Mouse (Mus musculus) cerebellum, adult 2 months (tissue): ENCODE measurements around the gene Yipf4. TPM values are rescaled to one million over a fixed set of nuclear protein-coding genes. Genes with fewer than 3 reads are reported as not detected.

Experiments used
- DNase-seq, 2 experiments: peaks; one replicate each; pipeline ENCODE4 v3.0.0; 2021
- H3K27ac ChIP-seq: fragments of 200-500 bp; 2 replicates; pipeline ENCODE4 v1.5.1; 2012; ENCODE audit warnings: low read length, control low read depth, inconsistent platforms; ENCODE audit not compliant: insufficient read depth
- H3K27me3 ChIP-seq: fragments of 200-500 bp; 2 replicates; pipeline ENCODE4 v1.6.1; 2012; ENCODE audit warnings: inconsistent platforms, mild to moderate bottlenecking, low read length, moderate library complexity; ENCODE audit not compliant: control insufficient read depth, insufficient read depth
- H3K4me1 ChIP-seq: fragments of 200-500 bp; 2 replicates; pipeline ENCODE4 v1.6.1; 2011; ENCODE audit warnings: low read length; ENCODE audit not compliant: control insufficient read depth, insufficient read depth
- H3K4me3 ChIP-seq: fragments of 200-500 bp; replicated peaks from 2 replicates; pipeline ENCODE3; 2011; ENCODE audit warnings: mild to moderate bottlenecking, low read depth, low read length, control low read depth; ENCODE audit not compliant: insufficient read depth
- CTCF ChIP-seq: fragments of 200-500 bp; IDR thresholded peaks from 2 replicates; pipeline ENCODE4 v1.5.1; 2011; ENCODE audit warnings: low read depth, mild to moderate bottlenecking, control low read depth, low read length, moderate library complexity, borderline replicate concordance; ENCODE audit not compliant: insufficient read depth
- POLR2A ChIP-seq: fragments of 200-500 bp; IDR thresholded peaks from 2 replicates; pipeline ENCODE4 v1.6.1; 2011; ENCODE audit warnings: low read length, control low read depth, borderline replicate concordance; ENCODE audit not compliant: insufficient read depth
- WGBS: fragments of 180-500 bp; shearing (Covaris S2); methylation state at CpG from one replicate; pipeline ENCODE4 v1.1.7; 2018; 5-methylcytosine and 5-hydroxymethylcytosine counted together
- polyA plus RNA-seq: library from polyadenylated mRNA; depleted of rRNA; stranded (reverse); fragments of >200 nt; gene quantifications from 2 replicates; pipeline ENCODE4 v1.2.3, GENCODE M21; 2012

Gene Yipf4
- polyA plus RNA-seq, 1 experiment, result 52.0 TPM

- no peak overlapping the region for H3K4me3 ChIP-seq
- WGBS, result 69% methylated on average over 2 of the region's 2 CpGs
- H3K27me3 ChIP-seq, result no peaks in the 10 kb centered on the region; the same call in 1 of the 2 replicates
- H3K4me1 ChIP-seq, result no peaks in the 10 kb centered on the region
- TF ChIP-seq POLR2A, result no peak
- no peak for TF ChIP-seq CTCF
- no peak overlapping the region for H3K27ac ChIP-seq
- no peak for DNase-seq
Observed at GRCm38 (mm10) chr17:74507934-74508333, 18.6 kb downstream of the Yipf4 start.

- no peaks in the 10 kb centered on the region for H3K4me1 ChIP-seq
- no peaks in the 10 kb centered on the region; the same call in 1 of the 2 replicates for H3K27me3 ChIP-seq
- no peak overlapping the region for H3K27ac ChIP-seq
- TF ChIP-seq CTCF (no peak), POLR2A (no peak)
- H3K4me3 ChIP-seq, result no peak overlapping the region
- DNase-seq, result no peak
- WGBS, result 91% methylated on average over 3 of the region's 3 CpGs
Observed at GRCm38 (mm10) chr17:74508600-74508999, 19.3 kb downstream of the Yipf4 start.

- DNase-seq, result no peak
- H3K4me1 ChIP-seq, result no peaks in the 10 kb centered on the region
- H3K27ac ChIP-seq, result no peak overlapping the region
- H3K4me3 ChIP-seq, result no peak overlapping the region
- WGBS, result 83% methylated on average over 2 of the region's 2 CpGs
- TF ChIP-seq CTCF, result no peak
- TF ChIP-seq POLR2A, result no peak
- H3K27me3 ChIP-seq, result no peaks in the 10 kb centered on the region; the same call in 1 of the 2 replicates
Observed at GRCm38 (mm10) chr17:74512308-74512707, 23.0 kb downstream of the Yipf4 start.

GRCm38 (mm10) chr17:74522797-74523723 is 33.8 kb downstream of the Yipf4 start:
- DNase-seq, result no peak

GRCm38 (mm10) chr17:74526117-74526516 is 36.8 kb downstream of the Yipf4 start:
- H3K4me3 ChIP-seq, result no peak overlapping the region
- no peak overlapping the region for H3K27ac ChIP-seq
- H3K4me1 ChIP-seq, result peaks cover 8% of the 10 kb centered on the region; the same call in 1 of the 2 replicates
- no peaks in the 10 kb centered on the region for H3K27me3 ChIP-seq
- WGBS, result 75% methylated on average over 2 of the region's 2 CpGs
- TF ChIP-seq CTCF, result no peak
- no peak for TF ChIP-seq POLR2A
- no peak for DNase-seq

More at GRCm38 (mm10) chr17:74522797-74523723, 33.8 kb downstream of the Yipf4 start:
- WGBS, result 81% methylated on average over 8 of the region's 8 CpGs
- H3K4me1 ChIP-seq, result peaks cover 4% of the 10 kb centered on the region; the same call in 1 of the 2 replicates
- TF ChIP-seq POLR2A, result no peak
- TF ChIP-seq CTCF, result no peak
- no peaks in the 10 kb centered on the region for H3K27me3 ChIP-seq
- no peak overlapping the region for H3K27ac ChIP-seq
- H3K4me3 ChIP-seq, result no peak overlapping the region

- Histone ChIP-seq H3K4me3 (peak overlapping the region; percentile 64), H3K4me1 (peaks cover 8% of the 10 kb centered on the region; the same call in 1 of the 2 replicates), H3K27ac (no peak overlapping the region; the same call in 1 of the 2 replicates), H3K27me3 (no peaks in the 10 kb centered on the region)
- TF ChIP-seq POLR2A, result no peak
- TF ChIP-seq CTCF, result no peak
- DNase-seq, result peak in 1 of 2 experiments; percentile 9
- 87% methylated on average over 9 of the region's 9 CpGs for whole genome bisulfite sequencing
Observed at GRCm38 (mm10) chr17:74526806-74527653, 37.7 kb downstream of the Yipf4 start.
